Mouse (Mus musculus): ENCODE results near the gene Ddx47.

Ddx47 gene

DNA sequence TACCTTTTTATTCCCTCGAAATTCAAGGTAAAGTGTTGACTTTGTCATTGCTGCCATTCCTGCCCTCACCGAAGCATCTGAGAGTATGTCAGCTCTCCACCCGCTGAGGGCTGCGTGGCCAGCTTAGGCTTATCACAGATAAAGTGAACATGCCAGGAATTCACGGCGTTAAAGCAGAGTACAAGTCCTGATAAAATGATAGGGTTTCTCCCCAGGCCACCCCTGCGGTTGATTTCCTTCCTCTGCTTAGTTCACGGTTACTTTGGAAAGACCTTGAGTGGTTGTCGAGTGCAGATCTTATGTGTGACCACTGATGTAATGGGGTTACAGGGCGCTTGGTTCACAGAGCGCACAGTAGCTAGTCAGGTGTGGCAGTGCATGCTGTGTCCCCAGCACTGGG lies 5.8 kb downstream of the Ddx47 start:
- no peak for DNase-seq

DNA sequence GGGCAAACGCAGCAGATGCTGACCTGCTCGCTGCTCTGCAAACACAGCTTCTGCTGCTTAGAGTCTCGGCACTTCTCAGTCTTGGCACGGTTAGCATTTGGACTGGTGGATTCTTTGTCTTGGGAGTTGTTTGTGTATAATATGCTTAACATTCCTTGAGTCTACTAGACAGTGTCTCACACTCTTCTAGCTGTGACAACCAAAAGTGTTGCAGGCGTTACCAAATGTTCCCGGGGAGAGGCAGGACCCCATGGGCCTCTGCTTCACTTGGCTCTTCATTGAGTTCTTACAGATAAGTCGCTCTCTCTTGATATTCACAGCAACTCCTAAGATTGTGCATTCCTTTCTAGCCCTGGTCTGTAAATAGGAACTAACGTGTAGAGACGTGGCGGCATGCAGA lies 8.2 kb downstream of the Ddx47 start:
- DNase-seq = no peak

DNA sequence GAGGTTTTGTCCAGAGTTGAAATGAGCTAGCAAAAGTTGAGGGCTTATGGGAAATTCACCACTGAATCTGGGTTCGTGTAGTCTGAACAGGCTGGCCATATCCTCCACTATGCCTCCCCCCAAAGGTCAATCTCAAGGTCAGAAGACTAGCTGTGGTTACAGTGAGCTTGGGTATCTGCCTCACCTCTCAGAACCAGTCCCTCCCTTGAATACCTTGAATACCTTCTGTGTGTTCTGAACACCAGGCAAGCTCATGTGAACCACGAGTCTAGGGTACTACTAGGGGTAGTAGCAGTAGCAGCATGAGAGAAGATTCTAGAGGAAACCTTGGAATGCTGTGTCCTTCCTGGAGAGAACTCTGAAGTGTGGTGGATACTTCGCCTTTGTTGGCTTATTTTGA lies 10.2 kb downstream of the Ddx47 start:
- no peak for DNase-seq

- no peak for DNase-seq
Measured at GRCm38 (mm10) chr6:135023379-135023778, 12.0 kb downstream of the Ddx47 start.

- no peak for DNase-seq
Measured at GRCm38 (mm10) chr6:135024781-135025420, 13.5 kb downstream of the Ddx47 start.

GRCm38 (mm10) chr6:135026232-135026631 lies 14.8 kb downstream of the Ddx47 start:
- DNase-seq = peak; percentile 44

- DNase-seq = no peak
Measured at GRCm38 (mm10) chr6:135026755-135027154, 15.3 kb downstream of the Ddx47 start.

DNA sequence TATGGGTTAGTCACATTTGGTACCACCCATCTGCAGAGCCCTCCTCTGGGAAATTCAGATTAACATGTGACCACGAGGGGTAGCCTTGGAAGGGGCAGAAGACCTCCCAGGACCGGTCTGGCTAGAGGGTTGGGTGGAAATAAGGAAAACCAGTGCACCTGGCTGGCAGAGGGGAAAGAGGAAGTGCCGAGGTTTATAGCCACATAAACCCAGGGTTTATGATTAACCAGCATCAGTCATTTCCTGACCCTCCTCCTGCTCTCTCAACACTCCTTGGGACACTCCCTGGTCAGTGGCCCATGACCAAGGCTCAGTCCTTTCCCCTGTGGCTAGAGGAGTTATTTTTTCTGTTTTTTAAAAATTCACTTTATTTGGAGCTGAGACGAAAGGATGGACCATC lies 17.8 kb downstream of the Ddx47 start:
- DNase-seq = no peak

DNA sequence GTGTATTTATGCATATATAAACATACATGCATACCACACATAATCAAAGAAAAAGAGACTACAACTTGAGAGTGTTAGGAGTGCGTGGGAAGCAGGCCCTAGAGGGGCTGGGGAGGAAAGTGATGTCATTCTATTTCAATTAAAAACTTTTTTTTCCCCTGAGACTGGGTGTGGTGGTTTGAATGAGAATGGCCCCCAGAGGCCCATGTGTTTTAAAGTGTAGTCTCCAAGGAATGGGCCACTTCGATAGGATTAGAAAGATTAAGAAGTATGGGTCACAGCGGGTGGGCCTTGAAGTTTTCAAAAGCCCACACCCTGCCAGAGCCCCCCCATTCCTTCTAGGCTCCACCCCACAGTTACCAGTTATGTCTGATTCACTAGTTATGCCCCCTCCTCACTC lies 27.3 kb downstream of the Ddx47 start:
- DNase-seq = no peak

- DNase-seq = no peak
Measured at GRCm38 (mm10) chr6:135040275-135040871, 29.0 kb downstream of the Ddx47 start.

- DNase-seq = no peak
Measured at GRCm38 (mm10) chr6:135041930-135042329, 30.5 kb downstream of the Ddx47 start.

DNA sequence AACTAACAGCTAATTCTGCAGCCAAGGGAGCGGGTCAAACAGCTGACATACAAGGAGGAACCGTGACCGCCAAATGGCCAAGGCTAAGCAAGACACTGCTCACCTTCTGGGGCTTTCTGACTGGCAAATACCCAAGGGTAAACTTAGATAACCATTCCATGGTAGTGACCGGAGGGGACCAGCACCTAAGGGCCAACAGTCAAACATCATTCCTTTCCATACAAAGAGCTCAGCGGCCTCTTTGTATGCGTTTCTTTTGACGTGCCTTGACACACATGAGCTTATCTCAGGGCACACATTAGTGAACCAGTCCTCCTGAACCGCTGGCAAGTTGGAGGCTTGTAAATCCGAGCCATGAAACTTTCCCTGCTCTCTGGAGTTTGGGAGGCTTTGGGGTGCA lies 35.9 kb downstream of the Ddx47 start:
- no peak for DNase-seq

GRCm38 (mm10) chr6:135048509-135048908 lies 37.1 kb downstream of the Ddx47 start:
- no peak for DNase-seq

- peak; percentile 62 for DNase-seq
Measured at GRCm38 (mm10) chr6:135048956-135049355, 37.5 kb downstream of the Ddx47 start.

DNA sequence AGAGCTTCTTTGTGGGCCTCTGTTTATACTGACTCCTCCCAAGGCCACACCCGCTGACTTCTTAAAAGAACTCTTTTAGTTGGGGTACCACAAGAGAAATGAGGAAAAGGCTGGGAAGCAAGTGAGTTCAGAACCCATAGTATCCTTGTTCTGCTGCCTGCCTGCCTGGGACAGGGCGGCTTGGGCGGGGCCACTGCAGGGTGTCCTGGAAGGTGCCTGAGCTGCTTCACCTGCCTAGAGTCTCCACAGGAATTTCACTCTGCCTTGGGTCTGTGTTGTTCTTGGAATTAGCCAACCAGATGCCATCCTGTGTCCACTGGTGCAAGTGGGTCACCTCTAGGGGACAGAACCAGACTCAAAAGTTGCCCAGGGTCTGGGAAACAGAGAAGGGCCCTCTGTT lies 42.4 kb downstream of the Ddx47 start:
- DNase-seq = no peak

DNA sequence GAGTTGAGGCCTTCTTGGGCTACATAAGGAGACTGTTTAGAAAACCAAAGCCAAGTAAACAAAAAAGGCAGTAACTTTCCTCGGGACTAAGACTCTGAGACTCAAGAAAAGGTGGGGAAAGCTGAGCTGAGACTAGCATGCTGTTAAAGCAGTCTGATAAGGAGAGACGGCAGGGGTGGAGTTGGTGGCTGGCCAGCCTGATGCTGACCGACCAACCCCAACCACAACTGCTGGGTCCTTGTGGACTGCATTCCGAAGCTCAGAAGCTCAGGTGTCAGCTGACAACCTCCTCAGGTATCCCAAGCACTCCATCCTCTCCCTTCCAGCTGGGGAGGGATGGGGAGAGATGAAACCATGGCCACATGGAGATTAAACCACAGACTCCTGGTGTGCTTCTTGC lies 44.5 kb downstream of the Ddx47 start:
- no peak for DNase-seq

- no peak for DNase-seq
Measured at GRCm38 (mm10) chr6:135060728-135061127, 49.3 kb downstream of the Ddx47 start.

DNA sequence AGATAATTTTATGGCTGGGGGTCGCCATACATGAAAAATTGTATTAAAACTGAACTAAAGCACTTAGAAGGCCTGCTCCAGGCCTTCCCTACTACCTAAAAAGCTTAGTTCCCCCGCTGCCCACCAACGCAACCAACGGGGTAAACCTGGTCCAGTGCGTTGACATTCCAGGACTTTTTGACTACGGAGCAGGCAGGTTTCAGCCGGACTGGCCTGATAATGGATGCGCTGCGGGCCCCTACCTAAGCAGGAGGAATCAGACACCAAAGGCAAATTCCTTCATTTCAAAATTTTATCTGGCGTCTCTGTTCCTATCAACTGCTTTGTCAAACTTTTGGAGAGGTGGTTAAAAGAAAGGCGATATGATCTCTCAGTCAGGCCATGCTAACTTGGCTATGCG lies 53.2 kb downstream of the Ddx47 start:
- DNase-seq = no peak

DNA sequence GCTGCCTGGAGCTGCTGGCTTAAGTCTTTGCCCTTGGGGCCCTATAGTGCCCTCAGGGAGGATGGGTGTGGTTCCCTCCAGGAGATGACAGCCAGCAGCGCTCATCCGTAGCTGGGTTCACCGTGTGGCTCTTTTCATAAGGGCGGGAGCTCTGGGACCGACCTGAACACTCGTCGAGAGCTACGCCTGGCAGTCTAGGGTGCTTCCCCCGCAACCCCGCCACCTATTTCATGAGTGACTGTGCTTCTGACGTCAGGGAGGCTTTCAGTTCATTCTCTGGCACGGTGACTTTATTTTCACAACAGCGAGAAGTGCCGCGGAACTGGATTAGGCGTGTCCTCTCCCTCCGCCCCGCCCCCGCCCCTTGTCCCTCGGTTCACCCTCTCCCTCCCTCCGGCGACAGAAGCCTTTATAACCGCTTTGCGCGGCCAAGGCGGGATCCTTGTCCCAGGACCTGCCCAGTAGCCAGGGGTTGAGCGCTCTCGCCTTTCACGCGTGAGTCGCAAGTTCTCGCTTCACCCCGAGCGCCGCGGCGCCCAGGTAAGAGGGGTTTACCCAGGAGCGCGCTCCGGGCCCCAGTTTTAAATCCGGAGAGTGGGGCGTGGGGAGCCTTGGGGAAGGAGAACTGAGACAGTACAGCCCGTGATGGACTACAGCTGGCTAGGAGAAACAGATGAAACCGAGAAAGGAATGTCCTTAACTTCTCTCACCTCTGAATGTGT lies 54.0 kb downstream of the Ddx47 start, which contains the start of gene Gprc5a:
Gprc5a (plus strand) TSS at position 416 of the 722 bp plus-strand sequence.
- peak; percentile 83 for DNase-seq

- DNase-seq = no peak
Measured at GRCm38 (mm10) chr6:135066795-135067445, 55.5 kb downstream of the Ddx47 start.

DNA sequence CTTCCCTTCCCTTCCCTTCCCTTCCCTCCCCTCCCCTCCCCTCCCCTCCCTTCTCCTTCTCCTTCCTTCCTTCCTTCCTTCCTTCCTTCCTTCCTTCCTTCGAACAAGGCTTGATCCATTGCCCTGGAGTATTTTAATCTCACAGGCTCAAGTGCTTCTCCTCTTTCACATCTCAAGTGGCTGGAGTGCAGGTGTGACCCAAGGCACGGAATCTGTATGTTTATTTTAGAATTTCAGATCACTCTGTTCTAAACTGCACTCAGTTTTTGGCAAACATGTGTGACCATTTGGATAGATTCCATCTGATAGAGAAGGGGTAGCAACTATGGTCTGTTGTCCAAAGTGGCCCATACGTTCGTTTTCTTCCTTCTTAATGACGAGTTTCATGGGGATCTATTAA lies 56.8 kb downstream of the Ddx47 start:
- no peak for DNase-seq

DNA sequence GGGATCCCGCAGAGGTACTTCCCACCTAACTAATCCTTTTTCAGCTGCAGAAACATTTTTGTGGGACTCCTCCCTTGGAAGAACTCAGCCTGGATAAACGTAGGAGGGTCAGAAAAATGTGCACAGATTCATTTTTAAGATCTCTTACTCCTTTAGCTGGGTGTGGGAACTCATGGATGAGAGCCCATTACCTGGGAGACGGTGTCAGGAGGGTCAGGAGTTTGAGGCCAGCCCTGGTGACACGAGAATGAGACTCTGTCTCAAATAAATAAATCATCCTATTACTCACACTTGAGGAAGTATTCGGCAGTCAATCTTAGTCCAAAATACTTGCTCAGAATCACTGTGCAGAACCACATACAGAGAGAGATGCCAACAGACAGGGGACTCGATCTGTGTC lies 58.4 kb downstream of the Ddx47 start:
- no peak for DNase-seq

DNA sequence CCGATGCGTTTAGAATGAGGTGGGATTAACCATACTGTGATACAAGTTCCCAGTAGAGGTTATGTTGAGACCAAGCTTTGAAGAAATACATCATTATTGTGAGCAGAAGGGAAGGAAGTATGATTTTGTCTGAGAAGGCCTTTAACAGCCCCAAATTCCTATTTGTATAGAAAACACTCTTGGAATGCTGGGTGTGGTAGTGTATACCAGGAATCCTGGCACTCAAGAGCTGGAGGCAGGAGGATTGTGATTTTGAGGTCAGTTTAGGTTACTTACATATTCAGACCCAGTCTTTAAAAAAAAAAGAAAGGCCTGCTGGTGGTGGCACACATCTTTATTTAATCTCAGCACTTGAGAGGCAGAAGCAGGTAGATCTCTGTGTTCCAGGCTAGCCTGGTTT lies 58.9 kb downstream of the Ddx47 start:
- DNase-seq = no peak

All from lung, postnatal 14 days (tissue).